In genomic region chr3:65969196-65969595, GRCm38 (mm10) we compare ENCODE assay signal across 24 mouse cellular contexts.
"Had no signal": no experiment of that assay in that cellular context is flagged by ENCODE, and none has a peak within 500 bp of the region (broad histone marks: within the 10 kb centered on the region; RNA-seq: fewer than 3 reads in every experiment).

No protein-coding gene starts in this region.

- H3K27ac ChIP-seq: heart, embryonic 10.5 days; hindbrain, embryonic 10.5 days; hindbrain, embryonic 12.5 days; hindbrain, embryonic 15.5 days; hindbrain, postnatal 0 days; kidney, embryonic 15.5 days; kidney, postnatal 0 days; limb, embryonic 13.5 days had no signal

- H3K4me2 ChIP-seq: heart, embryonic 12.5 days; hindbrain, embryonic 12.5 days; hindbrain, embryonic 15.5 days; kidney, embryonic 15.5 days; limb, embryonic 13.5 days had no signal

- H3K27me3 ChIP-seq: heart, embryonic 12.5 days; hindbrain, embryonic 12.5 days; hindbrain, embryonic 15.5 days; kidney, embryonic 15.5 days; limb, embryonic 13.5 days had no signal

- ATAC-seq: forebrain, postnatal 0 days; hindbrain, postnatal 0 days; intestine, embryonic 16.5 days had no signal

- H3K9ac ChIP-seq: forebrain, postnatal 0 days; heart, embryonic 12.5 days; hindbrain, embryonic 12.5 days; hindbrain, embryonic 15.5 days; kidney, embryonic 15.5 days; limb, embryonic 13.5 days had no signal

- H3K4me3 ChIP-seq: heart, embryonic 10.5 days; heart, embryonic 12.5 days; hindbrain, embryonic 10.5 days; hindbrain, embryonic 12.5 days; hindbrain, embryonic 15.5 days; kidney, embryonic 15.5 days; limb, embryonic 13.5 days had no signal

- H3K9me3 ChIP-seq: heart, embryonic 10.5 days; hindbrain, embryonic 10.5 days; hindbrain, embryonic 12.5 days; hindbrain, embryonic 15.5 days; kidney, embryonic 15.5 days; limb, embryonic 13.5 days had no signal

- H3K36me3 ChIP-seq: heart, embryonic 10.5 days; heart, embryonic 12.5 days; hindbrain, embryonic 10.5 days; hindbrain, embryonic 12.5 days; hindbrain, embryonic 15.5 days; kidney, embryonic 15.5 days; limb, embryonic 13.5 days had no signal

- DNase-seq: forebrain, postnatal 0 days; gastrocnemius, postnatal 14 days; gastrocnemius, postnatal 36 days; heart, adult 18-20 months; heart, postnatal 10 days; heart, postnatal 4 days; kidney, adult 11 months; kidney, adult 2 months; kidney, adult 9 months; kidney, postnatal 14 days; kidney, postnatal 36 days; layer of hippocampus, adult 9-11 months; layer of hippocampus, postnatal 36 days; left cerebral cortex, postnatal 4 days had no signal

- H3K4me1 ChIP-seq: heart, embryonic 12.5 days had no signal
